Mouse (Mus musculus): ENCODE measurements around the gene Lrrc36. TPM values are rescaled to one million over a fixed set of nuclear protein-coding genes. Genes with fewer than 3 reads are reported as not detected.

The Lrrc36 gene
- polyA plus RNA-seq, 1 experiment from 2014 or later: 2.7 TPM

DNA sequence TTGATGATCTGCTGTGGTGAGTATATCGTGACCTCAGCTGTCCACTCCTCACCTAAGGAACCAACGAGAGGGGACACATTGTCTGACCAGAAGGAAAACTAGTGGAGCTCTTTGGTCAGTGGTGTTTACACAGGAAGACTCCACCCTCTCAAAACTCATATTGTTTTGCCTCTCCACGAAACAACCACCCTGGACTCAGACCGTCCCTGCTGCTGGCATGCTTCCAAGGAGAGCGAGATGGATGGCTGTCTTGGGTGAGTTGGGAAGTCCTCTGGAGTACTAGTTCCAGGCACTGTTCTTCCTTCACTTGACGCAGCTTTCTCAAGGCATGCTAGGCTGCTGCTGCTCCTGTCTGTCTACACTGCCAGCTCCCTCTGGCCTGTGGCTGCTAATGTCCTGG, 24.3 kb upstream of the Lrrc36 start:
- no peak overlapping the region for H3K9ac ChIP-seq (ENCODE audit: low read length)
- H3K27me3 ChIP-seq (ENCODE audit: control insufficient read depth, insufficient read depth, low read length): no peaks in the 10 kb centered on the region
- H3K4me3 ChIP-seq (ENCODE audit: low read depth, low read length): no peak overlapping the region
- H3K36me3 ChIP-seq (ENCODE audit: control insufficient read depth, insufficient read depth, low read length): no peaks in the 10 kb centered on the region
- WGBS: 83% methylated on average over 6 of the region's 6 CpGs
- DNase-seq (ENCODE audit: low spot score, missing footprints) (no peak), ATAC-seq (ENCODE audit: low FRiP score) (no peak)
- H3K4me1 ChIP-seq (ENCODE audit: control insufficient read depth, insufficient read depth, low read length): no peaks in the 10 kb centered on the region
- H3K9me3 ChIP-seq (ENCODE audit: control insufficient read depth, low read length): no peaks in the 10 kb centered on the region
- no peak overlapping the region for H3K27ac ChIP-seq (ENCODE audit: low read depth, low read length)
- H3K4me2 ChIP-seq: no peak overlapping the region

DNA sequence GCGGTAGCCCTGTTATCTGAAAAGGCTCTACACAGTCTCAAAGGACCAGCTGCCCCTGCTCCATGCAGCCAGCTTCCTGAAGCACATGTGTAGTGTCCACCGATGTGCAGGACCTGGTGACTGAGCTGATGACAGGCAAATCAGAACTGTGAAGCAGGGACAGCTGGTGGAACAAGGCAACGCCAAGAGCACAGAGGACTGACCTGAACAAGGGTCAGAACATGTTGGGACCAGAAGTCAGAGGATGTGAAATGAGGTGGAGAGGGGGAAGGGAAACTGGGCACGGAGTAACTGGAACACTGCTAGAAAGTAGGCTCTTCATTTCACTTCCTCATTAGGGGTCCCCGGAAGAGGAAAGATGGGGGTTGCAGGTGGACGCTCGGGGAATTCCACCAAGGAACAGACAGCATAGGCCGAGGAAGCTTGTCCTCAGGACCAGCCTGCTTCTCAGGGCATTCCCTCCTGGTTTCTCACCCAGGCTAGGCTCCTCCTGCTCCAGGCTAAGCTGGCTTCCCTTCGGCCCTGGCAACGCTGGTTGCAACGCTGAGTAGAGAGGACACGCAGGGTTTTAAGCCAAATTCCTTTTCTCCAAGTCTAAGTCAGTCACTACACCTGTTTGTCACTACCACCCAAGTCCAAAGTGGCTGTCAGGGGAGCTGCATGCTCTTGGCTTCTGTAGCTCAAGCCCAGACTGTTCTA, 20.1 kb upstream of the Lrrc36 start:
- H3K4me3 ChIP-seq (ENCODE audit: low read depth, low read length): no peak overlapping the region
- no peaks in the 10 kb centered on the region for H3K9me3 ChIP-seq (ENCODE audit: control insufficient read depth, low read length)
- no peaks in the 10 kb centered on the region for H3K27me3 ChIP-seq (ENCODE audit: control insufficient read depth, insufficient read depth, low read length)
- no peak overlapping the region for H3K27ac ChIP-seq (ENCODE audit: low read depth, low read length)
- ATAC-seq (ENCODE audit: low FRiP score) (no peak), DNase-seq (ENCODE audit: low spot score, missing footprints) (no peak)
- H3K4me1 ChIP-seq (ENCODE audit: control insufficient read depth, insufficient read depth, low read length): no peaks in the 10 kb centered on the region
- H3K9ac ChIP-seq (ENCODE audit: low read length): no peak overlapping the region
- WGBS: 88% methylated on average over 12 of the region's 12 CpGs
- no peaks in the 10 kb centered on the region for H3K36me3 ChIP-seq (ENCODE audit: control insufficient read depth, insufficient read depth, low read length)
- H3K4me2 ChIP-seq: no peak overlapping the region

- H3K4me1 ChIP-seq (ENCODE audit: control insufficient read depth, insufficient read depth, low read length): no peaks in the 10 kb centered on the region
- WGBS: 72% methylated on average over 7 of the region's 7 CpGs
- no peak overlapping the region for H3K9ac ChIP-seq (ENCODE audit: low read length)
- no peaks in the 10 kb centered on the region for H3K36me3 ChIP-seq (ENCODE audit: control insufficient read depth, insufficient read depth, low read length)
- no peaks in the 10 kb centered on the region for H3K9me3 ChIP-seq (ENCODE audit: control insufficient read depth, low read length)
- no peak for DNase-seq (ENCODE audit: low spot score, missing footprints)
- ATAC-seq (ENCODE audit: low FRiP score): no peak
- no peaks in the 10 kb centered on the region for H3K27me3 ChIP-seq (ENCODE audit: control insufficient read depth, insufficient read depth, low read length)
- H3K27ac ChIP-seq (ENCODE audit: low read depth, low read length): no peak overlapping the region
- no peak overlapping the region for H3K4me3 ChIP-seq (ENCODE audit: low read depth, low read length)
- no peak overlapping the region for H3K4me2 ChIP-seq
These were observed 19.5 kb upstream of the Lrrc36 start for GRCm38 (mm10) chr8:105393915-105394314.

GRCm38 (mm10) chr8:105397747-105398146, 15.6 kb upstream of the Lrrc36 start:
- peaks cover 6% of the 10 kb centered on the region; the same call in 1 of the 2 replicates for H3K4me1 ChIP-seq (ENCODE audit: control insufficient read depth, insufficient read depth, low read length)
- 39% methylated on average over 3 of the region's 3 CpGs for WGBS

GRCm38 (mm10) chr8:105400016-105400415, 13.4 kb upstream of the Lrrc36 start:
- Histone ChIP-seq H3K27me3 (ENCODE audit: control insufficient read depth, insufficient read depth, low read length) (no peaks in the 10 kb centered on the region), H3K4me1 (ENCODE audit: control insufficient read depth, insufficient read depth, low read length) (peaks cover 6% of the 10 kb centered on the region; the same call in 1 of the 2 replicates), H3K4me3 (ENCODE audit: low read depth, low read length) (no peak overlapping the region), H3K36me3 (ENCODE audit: control insufficient read depth, insufficient read depth, low read length) (no peaks in the 10 kb centered on the region), H3K9me3 (ENCODE audit: control insufficient read depth, low read length) (0 out of 2 replicates have a peak, but pooled peaks cover 2% of the 10 kb centered on the region), H3K4me2 (no peak overlapping the region), H3K9ac (ENCODE audit: low read length) (no peak overlapping the region), H3K27ac (ENCODE audit: low read depth, low read length) (no peak overlapping the region)
- 84% methylated on average over 5 of the region's 5 CpGs for WGBS
- ATAC-seq (ENCODE audit: low FRiP score) (no peak), DNase-seq (ENCODE audit: low spot score, missing footprints) (no peak)

More at GRCm38 (mm10) chr8:105397747-105398146, 15.6 kb upstream of the Lrrc36 start:
- Histone ChIP-seq H3K9me3 (ENCODE audit: control insufficient read depth, low read length) (0 out of 2 replicates have a peak, but pooled peaks cover 2% of the 10 kb centered on the region), H3K27me3 (ENCODE audit: control insufficient read depth, insufficient read depth, low read length) (no peaks in the 10 kb centered on the region), H3K9ac (ENCODE audit: low read length) (no peak overlapping the region), H3K4me2 (no peak overlapping the region), H3K27ac (ENCODE audit: low read depth, low read length) (no peak overlapping the region), H3K4me3 (ENCODE audit: low read depth, low read length) (no peak overlapping the region), H3K36me3 (ENCODE audit: control insufficient read depth, insufficient read depth, low read length) (no peaks in the 10 kb centered on the region)
- ATAC-seq (ENCODE audit: low FRiP score) (no peak), DNase-seq (ENCODE audit: low spot score, missing footprints) (no peak)

DNA sequence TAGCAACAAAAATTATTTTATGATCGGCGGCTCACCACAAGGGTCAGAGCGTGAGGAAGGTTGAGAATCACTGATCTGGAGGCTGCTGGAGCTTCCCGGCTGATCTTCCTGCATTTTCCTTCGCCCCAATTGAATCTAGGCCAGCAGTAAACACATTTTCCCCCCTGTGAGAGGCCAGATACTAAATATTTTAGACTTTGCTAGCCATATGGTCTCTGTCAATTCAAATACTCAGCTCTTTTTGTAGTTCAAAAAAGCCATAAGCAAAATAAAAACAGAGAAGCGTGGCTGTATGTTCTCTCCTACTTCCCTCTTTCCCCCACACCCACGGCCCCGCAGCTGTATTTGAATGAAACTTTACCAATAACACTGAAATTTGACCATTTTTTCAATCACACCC, 9.9 kb upstream of the Lrrc36 start:
- 96% methylated on average over 8 of the region's 8 CpGs for WGBS
- Histone ChIP-seq H3K27me3 (ENCODE audit: control insufficient read depth, insufficient read depth, low read length) (no peaks in the 10 kb centered on the region), H3K9ac (ENCODE audit: low read length) (no peak overlapping the region), H3K4me2 (no peak overlapping the region), H3K36me3 (ENCODE audit: control insufficient read depth, insufficient read depth, low read length) (no peaks in the 10 kb centered on the region), H3K4me3 (ENCODE audit: low read depth, low read length) (no peak overlapping the region), H3K4me1 (ENCODE audit: control insufficient read depth, insufficient read depth, low read length) (peaks cover 6% of the 10 kb centered on the region; the same call in 1 of the 2 replicates), H3K9me3 (ENCODE audit: control insufficient read depth, low read length) (0 out of 2 replicates have a peak, but pooled peaks cover 2% of the 10 kb centered on the region), H3K27ac (ENCODE audit: low read depth, low read length) (no peak overlapping the region)
- ATAC-seq (ENCODE audit: low FRiP score) (no peak), DNase-seq (ENCODE audit: low spot score, missing footprints) (no peak)

DNA sequence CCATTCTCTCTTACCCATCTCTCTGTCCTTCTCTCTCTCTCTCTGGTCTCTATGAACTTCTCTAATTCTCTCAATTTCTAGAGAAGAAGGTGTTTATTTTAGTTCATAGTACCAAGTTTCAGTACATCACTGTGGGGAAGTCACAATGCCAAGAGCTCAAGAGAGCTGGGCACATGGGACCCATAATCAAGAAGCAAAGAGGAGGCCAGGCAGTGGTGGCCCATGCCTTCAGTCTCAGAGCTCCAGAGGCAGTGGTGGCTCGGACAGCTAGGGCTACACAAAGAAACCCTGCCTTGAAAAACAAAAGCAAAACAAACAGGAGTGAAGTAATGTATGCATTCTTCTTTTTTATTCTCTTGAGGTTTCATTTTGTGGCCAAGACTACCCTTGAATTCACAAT, 8.9 kb upstream of the Lrrc36 start:
- H3K4me1 ChIP-seq (ENCODE audit: control insufficient read depth, insufficient read depth, low read length): peaks cover 6% of the 10 kb centered on the region; the same call in 1 of the 2 replicates
- ATAC-seq (ENCODE audit: low FRiP score): no peak
- 44% methylated on average over 1 of the region's 1 CpGs for WGBS
- no peaks in the 10 kb centered on the region for H3K36me3 ChIP-seq (ENCODE audit: control insufficient read depth, insufficient read depth, low read length)
- no peak overlapping the region for H3K4me2 ChIP-seq
- DNase-seq (ENCODE audit: low spot score, missing footprints): no peak
- 0 out of 2 replicates have a peak, but pooled peaks cover 2% of the 10 kb centered on the region for H3K9me3 ChIP-seq (ENCODE audit: control insufficient read depth, low read length)
- no peak overlapping the region for H3K9ac ChIP-seq (ENCODE audit: low read length)
- no peaks in the 10 kb centered on the region for H3K27me3 ChIP-seq (ENCODE audit: control insufficient read depth, insufficient read depth, low read length)
- no peak overlapping the region for H3K4me3 ChIP-seq (ENCODE audit: low read depth, low read length)
- H3K27ac ChIP-seq (ENCODE audit: low read depth, low read length): no peak overlapping the region

GRCm38 (mm10) chr8:105406416-105406815, 7.0 kb upstream of the Lrrc36 start:
- no peak overlapping the region for H3K4me2 ChIP-seq
- no peaks in the 10 kb centered on the region for H3K36me3 ChIP-seq (ENCODE audit: control insufficient read depth, insufficient read depth, low read length)
- peaks cover 4% of the 10 kb centered on the region; the same call in 1 of the 2 replicates for H3K4me1 ChIP-seq (ENCODE audit: control insufficient read depth, insufficient read depth, low read length)
- no peak overlapping the region for H3K27ac ChIP-seq (ENCODE audit: low read depth, low read length)
- H3K9ac ChIP-seq (ENCODE audit: low read length): no peak overlapping the region
- H3K27me3 ChIP-seq (ENCODE audit: control insufficient read depth, insufficient read depth, low read length): no peaks in the 10 kb centered on the region
- no peak overlapping the region for H3K4me3 ChIP-seq (ENCODE audit: low read depth, low read length)
- ATAC-seq (ENCODE audit: low FRiP score) (no peak), DNase-seq (ENCODE audit: low spot score, missing footprints) (no peak)
- no peaks in the 10 kb centered on the region for H3K9me3 ChIP-seq (ENCODE audit: control insufficient read depth, low read length)
- 77% methylated on average over 10 of the region's 10 CpGs for WGBS

GRCm38 (mm10) chr8:105408331-105408730, 5.0 kb upstream of the Lrrc36 start:
- Histone ChIP-seq H3K36me3 (ENCODE audit: control insufficient read depth, insufficient read depth, low read length) (no peaks in the 10 kb centered on the region), H3K9me3 (ENCODE audit: control insufficient read depth, low read length) (no peaks in the 10 kb centered on the region), H3K9ac (ENCODE audit: low read length) (no peak overlapping the region), H3K4me2 (no peak overlapping the region), H3K27me3 (ENCODE audit: control insufficient read depth, insufficient read depth, low read length) (no peaks in the 10 kb centered on the region; the same call in 1 of the 2 replicates), H3K4me3 (ENCODE audit: low read depth, low read length) (no peak overlapping the region), H3K4me1 (ENCODE audit: control insufficient read depth, insufficient read depth, low read length) (peaks cover 3% of the 10 kb centered on the region; the same call in 1 of the 2 replicates), H3K27ac (ENCODE audit: low read depth, low read length) (no peak overlapping the region)
- WGBS: 71% methylated on average over 7 of the region's 7 CpGs
- DNase-seq (ENCODE audit: low spot score, missing footprints): peak; percentile 23
- ATAC-seq (ENCODE audit: low FRiP score): no peak
